Mouse (Mus musculus): ENCODE data around the gene Agbl2.

- TF ChIP-seq CTCF (IDR thresholded peaks at IDR 0.05; ENCODE audit: control insufficient read depth, insufficient read depth, insufficient read length) (no peak), USF1 (IDR thresholded peaks at IDR 0.05; ENCODE audit: low read depth) (no peak), CEBPB (IDR thresholded peaks at IDR 0.05; ENCODE audit: low read depth) (no peak), MAX (IDR thresholded peaks at IDR 0.05) (no peak), MYOG (IDR thresholded peaks at IDR 0.05; ENCODE audit: control insufficient read depth, extremely low read depth, insufficient read length) (no peak)
Observed at GRCm38 (mm10) chr2:90828739-90829138, 46.2 kb downstream of the Agbl2 start.
